Mouse (Mus musculus): Measurements from ENCODE around the gene Scube3. TPM values are rescaled to one million over a fixed set of nuclear protein-coding genes. Genes with fewer than 3 reads are reported as not detected.

Gene Scube3
- polyA plus RNA-seq, 1 experiment, result 1.9 TPM

DNA sequence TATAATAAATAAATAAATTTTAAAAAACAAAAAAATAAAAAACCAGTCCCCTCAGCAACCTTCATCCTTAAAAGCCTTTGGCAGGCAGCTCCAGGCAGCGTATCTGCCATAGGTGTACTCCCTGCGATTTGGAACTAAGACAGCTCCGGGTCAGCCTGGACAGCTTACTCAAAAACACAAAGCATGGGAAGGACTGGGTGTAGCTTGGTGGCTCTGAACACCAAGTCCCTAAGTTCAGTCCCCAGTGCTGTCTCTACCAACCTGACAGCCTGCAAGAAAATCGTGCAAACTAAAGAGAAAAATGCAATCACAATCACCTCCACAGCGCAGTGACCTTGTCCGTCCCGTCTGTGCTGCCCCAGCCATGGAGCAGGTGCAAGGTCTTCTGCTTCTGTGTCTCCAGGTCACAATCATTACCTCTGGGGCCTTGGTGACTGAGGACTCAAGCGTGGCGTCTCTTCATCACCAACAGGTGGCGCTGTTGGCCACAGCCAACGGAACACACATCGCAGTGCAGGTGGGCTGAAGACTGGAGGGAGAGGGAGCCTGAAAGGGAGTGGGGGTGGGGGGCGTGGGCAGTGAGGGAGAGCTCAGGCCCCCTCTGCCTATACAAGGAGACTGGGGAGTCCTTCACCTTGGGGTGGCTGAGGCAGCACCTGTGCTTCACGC lies 62.2 kb downstream of the Scube3 start:
- no peaks in the 10 kb centered on the region for H3K4me1 ChIP-seq (ENCODE audit: control insufficient read depth, insufficient read depth, low read length)
- H3K27me3 ChIP-seq (ENCODE audit: control insufficient read depth, insufficient read depth, low read length), result no peaks in the 10 kb centered on the region
- 47% methylated on average over 14 of the region's 14 CpGs for WGBS
- TF ChIP-seq CTCF (IDR thresholded peaks at IDR 0.05; ENCODE audit: borderline replicate concordance, insufficient read depth, low read depth, low read length) (peak; percentile 85), POLR2A (IDR thresholded peaks at IDR 0.05; ENCODE audit: borderline replicate concordance, insufficient read depth, low read length) (no peak)
- no peak overlapping the region for H3K4me3 ChIP-seq (replicated peaks; ENCODE audit: insufficient read depth, low read depth, low read length)
- peak; percentile 41 to 55 for DNase-seq
- no peak overlapping the region for H3K27ac ChIP-seq (ENCODE audit: insufficient read depth, low read length)

DNA sequence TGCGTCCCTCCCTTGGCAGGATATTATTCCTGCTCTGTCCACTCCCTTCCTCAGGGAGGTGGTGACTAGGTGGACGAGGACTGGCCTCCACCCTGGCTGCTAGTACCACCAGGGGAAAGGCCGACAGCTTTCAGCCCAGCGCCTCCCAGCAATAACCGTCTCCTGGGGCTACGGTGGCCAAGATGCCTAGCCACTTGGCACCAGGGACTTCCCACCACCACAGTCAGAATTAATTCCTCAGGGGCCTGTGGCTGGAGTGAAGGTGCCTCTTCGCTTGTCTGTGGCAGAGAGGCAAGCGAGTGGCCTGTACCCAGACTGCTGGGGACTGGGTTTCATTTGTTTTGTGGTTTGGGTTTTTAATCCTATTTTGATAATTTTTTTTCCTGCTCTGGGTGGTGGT lies 63.5 kb downstream of the Scube3 start:
- Histone ChIP-seq H3K27ac (ENCODE audit: insufficient read depth, low read length) (no peak overlapping the region), H3K4me3 (replicated peaks; ENCODE audit: insufficient read depth, low read depth, low read length) (no peak overlapping the region), H3K4me1 (ENCODE audit: control insufficient read depth, insufficient read depth, low read length) (no peaks in the 10 kb centered on the region), H3K27me3 (ENCODE audit: control insufficient read depth, insufficient read depth, low read length) (no peaks in the 10 kb centered on the region)
- WGBS, result 66% methylated on average over 8 of the region's 8 CpGs
- DNase-seq, result no peak
- no peak for TF ChIP-seq CTCF (IDR thresholded peaks at IDR 0.05; ENCODE audit: borderline replicate concordance, insufficient read depth, low read depth, low read length)

DNA sequence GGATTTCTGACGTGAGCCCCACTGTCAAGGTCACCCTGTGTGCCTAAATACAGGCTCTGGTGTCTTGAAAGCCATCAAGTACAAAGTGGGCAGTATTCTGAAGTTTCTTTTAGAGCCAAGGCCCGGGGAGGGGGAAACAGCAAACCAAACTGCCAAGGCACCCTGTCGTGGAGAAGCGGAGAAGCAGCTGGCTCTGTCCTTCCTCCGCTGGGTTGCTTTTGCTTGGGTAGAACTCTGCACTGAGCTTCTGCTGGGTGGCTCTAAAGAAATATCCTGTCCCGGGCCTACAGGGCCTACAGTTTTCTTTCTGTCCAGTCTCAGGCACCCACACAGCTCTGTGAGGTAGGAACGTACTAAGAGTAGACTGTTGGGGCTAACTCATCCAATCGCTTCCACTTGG lies 65.2 kb downstream of the Scube3 start:
- TF ChIP-seq CTCF (IDR thresholded peaks at IDR 0.05; ENCODE audit: borderline replicate concordance, insufficient read depth, low read depth, low read length), result no peak
- TF ChIP-seq POLR2A (IDR thresholded peaks at IDR 0.05; ENCODE audit: borderline replicate concordance, insufficient read depth, low read length), result no peak
- no peaks in the 10 kb centered on the region for H3K4me1 ChIP-seq (ENCODE audit: control insufficient read depth, insufficient read depth, low read length)
- no peaks in the 10 kb centered on the region for H3K27me3 ChIP-seq (ENCODE audit: control insufficient read depth, insufficient read depth, low read length)
- 63% methylated on average over 8 of the region's 8 CpGs for WGBS
- H3K27ac ChIP-seq (ENCODE audit: insufficient read depth, low read length), result no peak overlapping the region
- no peak overlapping the region for H3K4me3 ChIP-seq (replicated peaks; ENCODE audit: insufficient read depth, low read depth, low read length)
- no peak for DNase-seq

DNA sequence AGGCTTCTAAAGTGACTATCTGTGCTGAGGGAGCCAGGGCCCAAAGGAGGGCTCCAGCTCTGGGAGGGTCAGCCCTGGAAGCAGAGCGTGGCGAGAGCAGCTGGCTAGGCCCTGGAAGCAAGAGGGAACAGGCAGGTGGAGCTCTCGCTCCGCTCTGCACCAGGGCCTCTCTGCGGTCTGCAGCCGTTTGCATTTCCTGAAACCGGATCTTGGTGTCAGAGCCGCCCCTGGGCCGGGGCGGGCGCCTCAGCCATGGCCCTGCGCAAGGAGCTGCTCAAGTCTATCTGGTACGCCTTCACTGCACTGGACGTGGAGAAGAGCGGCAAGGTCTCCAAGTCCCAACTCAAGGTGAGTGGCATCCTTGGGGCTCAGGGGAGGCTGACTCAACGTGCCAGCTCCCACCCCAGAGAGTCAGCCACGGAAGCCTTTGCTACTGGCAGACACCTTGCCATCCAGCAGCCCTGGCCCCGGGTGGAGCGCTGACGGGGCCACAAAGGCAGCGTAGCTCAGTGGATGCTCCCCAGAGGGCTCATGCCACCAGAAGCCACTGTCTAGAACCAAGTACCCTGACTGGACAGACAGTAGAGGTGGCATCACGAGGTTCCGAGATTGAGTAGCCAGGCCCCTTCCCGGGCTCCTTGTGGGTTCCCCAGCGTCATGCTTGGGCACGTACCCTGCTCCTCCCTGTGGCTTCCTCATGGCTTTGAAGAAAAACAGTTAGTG lies 65.8 kb downstream of the Scube3 start, which contains the start of gene Def6:
Gene Def6 (plus strand): TSS at position 188 of the 723 bp plus-strand sequence.
- no peaks in the 10 kb centered on the region for H3K4me1 ChIP-seq (ENCODE audit: control insufficient read depth, insufficient read depth, low read length)
- H3K4me3 ChIP-seq (replicated peaks; ENCODE audit: insufficient read depth, low read depth, low read length), result no peak within 1 kb of the TSS
- TF ChIP-seq CTCF (IDR thresholded peaks at IDR 0.05; ENCODE audit: borderline replicate concordance, insufficient read depth, low read depth, low read length), result peak; percentile 16; the same call in 1 of the 2 replicates
- TF ChIP-seq POLR2A (IDR thresholded peaks at IDR 0.05; ENCODE audit: borderline replicate concordance, insufficient read depth, low read length), result no peak
- DNase-seq, result peak in 1 of 2 experiments; percentile 35
- H3K27me3 ChIP-seq (ENCODE audit: control insufficient read depth, insufficient read depth, low read length), result no peaks in the 10 kb centered on the region
- no peak within 1 kb of the TSS for H3K27ac ChIP-seq (ENCODE audit: insufficient read depth, low read length)
- 33% methylated on average over 26 of the region's 26 CpGs for WGBS

DNA sequence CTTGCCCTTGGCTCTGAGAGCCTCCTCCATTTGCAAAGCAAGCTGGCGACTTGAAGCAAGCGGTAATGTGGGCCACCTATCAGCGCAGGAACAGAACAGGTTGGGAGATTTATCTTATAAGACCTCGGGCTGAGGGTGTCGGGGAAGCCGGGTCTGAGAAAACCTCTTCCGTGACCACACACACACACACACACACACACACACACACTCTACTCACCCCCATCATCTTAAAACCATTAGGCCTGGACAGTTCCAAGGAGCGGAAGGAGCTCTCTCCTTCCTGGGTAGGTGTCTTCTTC lies 66.3 kb downstream of the Scube3 start:
- no peak for TF ChIP-seq CTCF (IDR thresholded peaks at IDR 0.05; ENCODE audit: borderline replicate concordance, insufficient read depth, low read depth, low read length)
- no peak for TF ChIP-seq POLR2A (IDR thresholded peaks at IDR 0.05; ENCODE audit: borderline replicate concordance, insufficient read depth, low read length)
- Histone ChIP-seq H3K4me1 (ENCODE audit: control insufficient read depth, insufficient read depth, low read length) (no peaks in the 10 kb centered on the region), H3K4me3 (replicated peaks; ENCODE audit: insufficient read depth, low read depth, low read length) (no peak overlapping the region), H3K27ac (ENCODE audit: insufficient read depth, low read length) (no peak overlapping the region), H3K27me3 (ENCODE audit: control insufficient read depth, insufficient read depth, low read length) (no peaks in the 10 kb centered on the region)
- DNase-seq, result no peak
- 93% methylated on average over 8 of the region's 8 CpGs for WGBS

DNA sequence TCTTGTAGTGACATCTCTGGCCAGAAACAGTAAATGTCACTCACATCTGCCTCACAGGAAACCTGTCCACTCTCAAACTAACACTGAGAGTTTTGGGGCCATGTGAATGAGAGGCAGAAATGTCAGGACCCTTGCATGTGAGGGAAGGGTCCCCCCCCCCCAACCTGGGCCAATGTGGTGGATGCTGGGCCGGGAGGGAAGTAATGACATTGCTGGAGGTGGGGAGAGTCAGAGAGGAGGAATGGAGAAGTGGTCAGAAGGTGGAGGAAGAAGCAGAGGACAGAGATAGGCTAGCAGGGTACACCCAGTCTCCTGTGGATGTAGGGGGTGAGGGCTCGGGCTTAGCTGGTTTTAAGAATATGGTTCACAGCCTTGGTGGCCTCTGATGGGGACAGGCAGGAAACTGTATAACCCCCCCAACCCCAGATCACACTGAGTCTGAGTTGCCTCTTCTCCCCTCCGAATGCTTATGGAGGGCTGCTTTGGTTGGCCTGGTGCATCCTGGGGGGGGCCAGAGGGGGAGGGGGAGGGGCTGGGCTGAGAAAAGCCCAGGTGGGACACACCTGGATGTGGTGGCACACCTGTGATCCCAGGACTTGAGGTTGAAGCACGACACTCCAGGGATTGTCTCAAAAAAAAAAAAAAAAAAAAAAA lies 67.6 kb downstream of the Scube3 start:
- no peaks in the 10 kb centered on the region for H3K4me1 ChIP-seq (ENCODE audit: control insufficient read depth, insufficient read depth, low read length)
- no peak overlapping the region for H3K27ac ChIP-seq (ENCODE audit: insufficient read depth, low read length)
- no peak for DNase-seq
- H3K27me3 ChIP-seq (ENCODE audit: control insufficient read depth, insufficient read depth, low read length), result no peaks in the 10 kb centered on the region
- TF ChIP-seq CTCF (IDR thresholded peaks at IDR 0.05; ENCODE audit: borderline replicate concordance, insufficient read depth, low read depth, low read length) (no peak), POLR2A (IDR thresholded peaks at IDR 0.05; ENCODE audit: borderline replicate concordance, insufficient read depth, low read length) (no peak)
- WGBS, result 58% methylated on average over 4 of the region's 4 CpGs
- no peak overlapping the region for H3K4me3 ChIP-seq (replicated peaks; ENCODE audit: insufficient read depth, low read depth, low read length)

DNA sequence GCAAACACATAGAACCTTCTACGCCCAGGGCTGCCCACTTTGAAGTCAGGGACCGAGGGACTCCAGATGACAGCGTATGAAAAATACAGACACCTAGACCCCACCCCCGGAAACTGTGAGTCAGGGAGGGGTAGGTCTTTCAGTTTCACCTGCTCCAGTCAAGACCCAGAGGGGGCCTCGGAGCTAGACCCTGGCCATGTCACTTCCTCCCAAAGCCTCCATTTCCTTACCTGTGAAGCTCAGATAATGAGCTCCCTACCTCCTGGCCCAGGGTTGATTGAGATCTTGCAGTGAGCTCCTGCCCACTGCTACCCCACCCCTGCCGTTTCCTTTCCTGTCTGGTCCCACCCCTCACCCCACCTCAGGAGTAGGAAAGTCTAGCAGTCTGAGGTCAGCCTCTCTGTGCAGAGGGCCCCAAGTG lies 70.0 kb downstream of the Scube3 start:
- TF ChIP-seq POLR2A (IDR thresholded peaks at IDR 0.05; ENCODE audit: borderline replicate concordance, insufficient read depth, low read length) (no peak), CTCF (IDR thresholded peaks at IDR 0.05; ENCODE audit: borderline replicate concordance, insufficient read depth, low read depth, low read length) (no peak)
- DNase-seq, result no peak
- Histone ChIP-seq H3K4me3 (replicated peaks; ENCODE audit: insufficient read depth, low read depth, low read length) (no peak overlapping the region), H3K27ac (ENCODE audit: insufficient read depth, low read length) (no peak overlapping the region), H3K27me3 (ENCODE audit: control insufficient read depth, insufficient read depth, low read length) (no peaks in the 10 kb centered on the region), H3K4me1 (ENCODE audit: control insufficient read depth, insufficient read depth, low read length) (no peaks in the 10 kb centered on the region)
- WGBS, result 81% methylated on average over 6 of the region's 6 CpGs

DNA sequence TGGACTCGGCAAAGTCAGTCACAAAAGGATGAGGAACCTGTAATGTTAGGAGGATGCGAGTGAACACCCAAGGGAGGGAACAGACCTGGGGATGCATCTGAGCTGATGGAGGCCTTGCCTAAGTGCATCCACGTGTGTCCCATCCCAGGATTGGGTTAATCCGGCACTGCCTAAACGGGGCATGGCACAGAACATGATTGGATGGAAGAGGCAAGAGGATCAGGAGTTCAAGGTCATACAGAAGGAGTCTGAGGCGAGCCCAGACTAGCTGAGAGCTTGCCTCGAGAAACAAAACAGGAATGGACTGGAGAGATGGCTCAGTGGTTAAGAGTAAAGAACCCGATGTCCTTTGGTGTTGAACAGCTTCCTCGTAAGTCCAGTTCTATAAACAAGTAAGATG lies 70.5 kb downstream of the Scube3 start:
- Histone ChIP-seq H3K27me3 (ENCODE audit: control insufficient read depth, insufficient read depth, low read length) (no peaks in the 10 kb centered on the region), H3K27ac (ENCODE audit: insufficient read depth, low read length) (no peak overlapping the region), H3K4me1 (ENCODE audit: control insufficient read depth, insufficient read depth, low read length) (no peaks in the 10 kb centered on the region), H3K4me3 (replicated peaks; ENCODE audit: insufficient read depth, low read depth, low read length) (no peak overlapping the region)
- 71% methylated on average over 9 of the region's 9 CpGs for WGBS
- DNase-seq, result no peak
- TF ChIP-seq POLR2A (IDR thresholded peaks at IDR 0.05; ENCODE audit: borderline replicate concordance, insufficient read depth, low read length) (no peak), CTCF (IDR thresholded peaks at IDR 0.05; ENCODE audit: borderline replicate concordance, insufficient read depth, low read depth, low read length) (no peak)
